Mouse (Mus musculus) heart, adult 2 months (tissue): ENCODE results near the gene Lrrc27.

ENCODE experiments used
- CTCF ChIP-seq: fragments of 200-600 bp; IDR thresholded peaks from 2 replicates; pipeline ENCODE4 v1.8.1; 2022; ENCODE audit warnings: antibody characterized with exemption, mild to moderate bottlenecking, moderate library complexity
- EP300 ChIP-seq: fragments of 200-500 bp; IDR thresholded peaks from 2 replicates; pipeline ENCODE4 v1.6.1; 2011; ENCODE audit warnings: low read depth, low read length, control low read depth; ENCODE audit not compliant: insufficient read depth
- POLR2A ChIP-seq: fragments of 200-500 bp; IDR thresholded peaks from 2 replicates; pipeline ENCODE4 v1.6.1; 2011; ENCODE audit warnings: mild to moderate bottlenecking, low read depth, low read length, control low read depth; ENCODE audit not compliant: insufficient read depth

DNA sequence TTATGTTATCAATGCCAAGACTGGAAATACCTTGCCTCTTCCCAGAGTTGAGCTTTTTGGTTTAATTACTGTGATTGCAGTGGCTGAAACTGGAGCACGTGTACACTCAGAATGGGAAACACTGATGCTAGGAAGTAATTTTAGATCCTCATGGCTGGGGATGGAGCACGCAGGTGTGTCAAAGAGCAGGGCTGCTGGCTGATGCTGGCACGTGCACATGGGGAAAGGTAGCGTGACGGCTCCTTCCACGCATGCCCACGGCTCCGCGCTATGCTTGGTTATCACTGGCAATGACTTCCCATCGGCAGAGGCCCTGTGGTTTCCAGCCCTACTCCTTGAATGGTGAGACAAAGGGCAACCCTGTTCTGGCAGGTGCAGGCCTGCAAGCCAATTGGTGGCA is 63.4 kb downstream of the Lrrc27 start:
- TF ChIP-seq POLR2A (no peak), CTCF (no peak), EP300 (no peak)
